Mouse (Mus musculus) urinary bladder, postnatal 4 days (tissue): ENCODE measurements around the gene Cstf3.

Experiments used
- DNase-seq, 2 experiments: peaks; one replicate each; pipeline ENCODE4 v3.0.0; 2021 to 2022; ENCODE audit warnings: low spot score in 2 of 2

Cstf3 gene

DNA sequence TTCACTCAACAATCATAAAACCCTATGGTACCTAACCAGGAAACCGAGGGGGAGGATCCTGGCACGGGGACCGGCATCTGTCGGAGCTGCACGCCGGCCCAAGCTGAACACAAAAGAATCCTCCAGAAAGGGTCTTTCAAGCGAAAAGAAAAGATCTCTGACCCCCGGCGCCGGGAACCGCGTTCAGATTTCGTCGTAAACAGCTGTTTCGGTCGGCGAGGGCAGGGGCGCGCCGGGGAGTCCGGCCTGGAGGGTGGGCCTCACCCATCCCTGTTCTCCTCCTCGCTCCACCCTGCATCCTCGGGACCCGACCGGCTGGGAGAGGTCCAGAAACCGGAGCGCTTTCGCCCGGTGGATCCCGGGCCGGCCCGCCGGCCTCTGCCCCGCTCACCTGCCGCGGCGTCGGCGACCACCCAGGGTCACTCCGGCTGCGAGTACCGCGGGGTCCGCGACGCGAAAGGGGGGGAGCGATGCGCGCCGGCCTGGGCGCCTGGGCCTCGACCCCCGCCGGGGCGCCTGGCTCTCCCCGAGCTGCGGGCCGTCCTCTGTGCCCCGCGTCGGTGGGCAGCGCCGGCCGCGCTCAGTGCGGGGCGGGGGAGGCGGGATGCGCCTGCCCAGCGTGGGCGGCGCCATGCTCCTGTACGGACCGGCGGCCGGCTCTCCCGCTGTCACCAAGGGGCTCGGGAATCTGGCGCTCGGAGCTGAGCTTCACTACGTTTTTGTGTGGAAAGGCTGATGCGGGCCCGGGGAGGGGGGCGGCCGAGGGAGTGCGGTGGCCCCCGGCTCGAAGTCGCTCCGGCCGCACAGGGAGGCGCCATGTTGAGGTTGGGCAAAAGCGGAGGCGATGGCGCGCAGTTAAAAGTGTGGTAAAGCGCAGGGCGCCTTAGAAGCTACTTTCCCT, 121.5 kb downstream of the Cstf3 start, which contains the start of gene Tcp11l1:
Gene Tcp11l1, minus strand, starts transcription at position 585 of the 901 bp plus-strand sequence.
- DNase-seq, result peak; percentile 62 to 64

GRCm38 (mm10) chr2:104712486-104712809, 122.1 kb downstream of the Cstf3 start:
- no peak for DNase-seq

DNA sequence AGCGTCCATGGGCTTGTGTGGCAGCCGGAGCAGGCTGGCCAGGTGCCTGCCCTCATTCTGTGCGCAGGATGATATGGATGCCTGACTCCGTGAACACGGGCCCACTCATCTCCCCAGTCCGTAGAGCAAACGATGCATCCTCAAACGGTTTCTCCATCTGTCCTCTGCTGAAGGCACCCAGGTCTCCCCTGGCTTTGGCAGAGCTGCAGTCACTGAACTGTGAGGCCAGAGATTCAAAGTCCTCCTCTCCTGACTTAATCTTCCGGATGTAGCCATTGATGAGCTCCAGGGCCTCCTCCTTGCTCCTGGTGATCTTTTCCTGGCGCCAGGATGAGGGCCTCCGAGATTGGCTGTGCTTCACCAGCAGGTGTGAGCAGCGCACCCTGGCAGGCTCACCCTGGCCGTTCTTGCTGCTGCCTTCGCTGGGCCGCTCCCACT, 124.0 kb downstream of the Cstf3 start:
- DNase-seq, result no peak
